Mouse (Mus musculus): Measurements from ENCODE around the gene Gtdc1. TPM values are rescaled to one million over a fixed set of nuclear protein-coding genes. Genes with fewer than 3 reads are reported as not detected.
A peak's percentile ranks its signal among the peaks of the same experiment; 100 is the strongest.

The Gtdc1 gene
- polyA plus RNA-seq, 1 experiment from 2014 or later = 10.2 TPM

GRCm38 (mm10) chr2:44920471-44920870 is 7.0 kb downstream of the Gtdc1 start:
- H3K36me3 ChIP-seq = no peaks in the 10 kb centered on the region
- 61% methylated on average over 3 of the region's 3 CpGs for WGBS
- H3K4me2 ChIP-seq (replicated peaks) = no peak overlapping the region
- no peak overlapping the region for H3K4me3 ChIP-seq (replicated peaks)
- peak; percentile 90 for ATAC-seq
- H3K4me1 ChIP-seq (replicated peaks) = no peaks in the 10 kb centered on the region
- H3K9me3 ChIP-seq = no peaks in the 10 kb centered on the region
- H3K27ac ChIP-seq = no peak overlapping the region
- H3K27me3 ChIP-seq (replicated peaks) = no peaks in the 10 kb centered on the region
- H3K9ac ChIP-seq = no peak overlapping the region

- H3K27ac ChIP-seq = no peak overlapping the region
- H3K9ac ChIP-seq = no peak overlapping the region
- H3K4me2 ChIP-seq (replicated peaks) = no peak overlapping the region
- no peak for ATAC-seq
- H3K36me3 ChIP-seq = no peaks in the 10 kb centered on the region
- no peaks in the 10 kb centered on the region for H3K4me1 ChIP-seq (replicated peaks)
- H3K4me3 ChIP-seq (replicated peaks) = no peak overlapping the region
- no peaks in the 10 kb centered on the region for H3K9me3 ChIP-seq
- H3K27me3 ChIP-seq (replicated peaks) = no peaks in the 10 kb centered on the region
- WGBS = 60% methylated on average over 1 of the region's 1 CpGs
These were observed 8.1 kb downstream of the Gtdc1 start for GRCm38 (mm10) chr2:44919326-44919725.

- WGBS = 93% methylated on average over 2 of the region's 2 CpGs
- Histone ChIP-seq H3K9me3 (no peaks in the 10 kb centered on the region), H3K27ac (no peak overlapping the region), H3K9ac (no peak overlapping the region), H3K4me2 (replicated peaks) (no peak overlapping the region), H3K27me3 (replicated peaks) (no peaks in the 10 kb centered on the region), H3K4me1 (replicated peaks) (no peaks in the 10 kb centered on the region), H3K4me3 (replicated peaks) (no peak overlapping the region), H3K36me3 (no peaks in the 10 kb centered on the region)
- ATAC-seq = no peak
These were observed 8.7 kb downstream of the Gtdc1 start for GRCm38 (mm10) chr2:44918737-44919136.

- H3K9ac ChIP-seq = no peak overlapping the region
- no peaks in the 10 kb centered on the region for H3K4me1 ChIP-seq (replicated peaks)
- H3K27me3 ChIP-seq (replicated peaks) = no peaks in the 10 kb centered on the region
- H3K4me3 ChIP-seq (replicated peaks) = no peak overlapping the region
- no peak overlapping the region for H3K4me2 ChIP-seq (replicated peaks)
- ATAC-seq = no peak
- no peaks in the 10 kb centered on the region for H3K36me3 ChIP-seq
- no peak overlapping the region for H3K27ac ChIP-seq
- no peaks in the 10 kb centered on the region for H3K9me3 ChIP-seq
These were observed 11.2 kb downstream of the Gtdc1 start for GRCm38 (mm10) chr2:44916286-44916685.

- no peaks in the 10 kb centered on the region for H3K4me1 ChIP-seq (replicated peaks)
- no peaks in the 10 kb centered on the region for H3K36me3 ChIP-seq
- no peaks in the 10 kb centered on the region for H3K9me3 ChIP-seq
- no peak overlapping the region for H3K27ac ChIP-seq
- 88% methylated on average over 1 of the region's 1 CpGs for WGBS
- H3K4me2 ChIP-seq (replicated peaks) = no peak overlapping the region
- no peak overlapping the region for H3K4me3 ChIP-seq (replicated peaks)
- no peak for ATAC-seq
- no peak overlapping the region for H3K9ac ChIP-seq
- H3K27me3 ChIP-seq (replicated peaks) = no peaks in the 10 kb centered on the region
These were observed 29.7 kb downstream of the Gtdc1 start for GRCm38 (mm10) chr2:44897801-44898200.

- H3K4me2 ChIP-seq (replicated peaks) = no peak overlapping the region
- no peak for ATAC-seq
- H3K27ac ChIP-seq = no peak overlapping the region
- 55% methylated on average over 2 of the region's 2 CpGs for WGBS
- no peaks in the 10 kb centered on the region for H3K27me3 ChIP-seq (replicated peaks)
- no peak overlapping the region for H3K4me3 ChIP-seq (replicated peaks)
- H3K9ac ChIP-seq = no peak overlapping the region
- no peaks in the 10 kb centered on the region for H3K9me3 ChIP-seq
- H3K36me3 ChIP-seq = no peaks in the 10 kb centered on the region
- H3K4me1 ChIP-seq (replicated peaks) = no peaks in the 10 kb centered on the region
These were observed 53.7 kb downstream of the Gtdc1 start for GRCm38 (mm10) chr2:44873718-44874117.

- Histone ChIP-seq H3K9me3 (no peaks in the 10 kb centered on the region), H3K9ac (no peak overlapping the region), H3K4me1 (replicated peaks) (no peaks in the 10 kb centered on the region), H3K36me3 (no peaks in the 10 kb centered on the region), H3K4me3 (replicated peaks) (no peak overlapping the region), H3K4me2 (replicated peaks) (no peak overlapping the region), H3K27ac (no peak overlapping the region), H3K27me3 (replicated peaks) (no peaks in the 10 kb centered on the region)
- no peak for ATAC-seq
These were observed 62.7 kb downstream of the Gtdc1 start for GRCm38 (mm10) chr2:44864726-44865125.

- H3K27me3 ChIP-seq (replicated peaks) = no peaks in the 10 kb centered on the region
- no peaks in the 10 kb centered on the region for H3K9me3 ChIP-seq
- H3K36me3 ChIP-seq = no peaks in the 10 kb centered on the region
- H3K9ac ChIP-seq = no peak overlapping the region
- no peak overlapping the region for H3K27ac ChIP-seq
- H3K4me3 ChIP-seq (replicated peaks) = no peak overlapping the region
- H3K4me1 ChIP-seq (replicated peaks) = no peaks in the 10 kb centered on the region
- 84% methylated on average over 2 of the region's 2 CpGs for WGBS
- H3K4me2 ChIP-seq (replicated peaks) = no peak overlapping the region
- no peak for ATAC-seq
These were observed 73.0 kb downstream of the Gtdc1 start for GRCm38 (mm10) chr2:44854475-44854874.

- H3K4me3 ChIP-seq (replicated peaks) = no peak overlapping the region
- no peaks in the 10 kb centered on the region for H3K9me3 ChIP-seq
These were observed 77.8 kb downstream of the Gtdc1 start for GRCm38 (mm10) chr2:44849666-44850065.

GRCm38 (mm10) chr2:44848156-44848555 is 79.3 kb downstream of the Gtdc1 start:
- no peak overlapping the region for H3K9ac ChIP-seq
- H3K4me2 ChIP-seq (replicated peaks) = no peak overlapping the region
- H3K36me3 ChIP-seq = no peaks in the 10 kb centered on the region
- no peaks in the 10 kb centered on the region for H3K9me3 ChIP-seq
- ATAC-seq = no peak
- H3K4me1 ChIP-seq (replicated peaks) = no peaks in the 10 kb centered on the region
- WGBS = 74% methylated on average over 1 of the region's 1 CpGs
- H3K27me3 ChIP-seq (replicated peaks) = no peaks in the 10 kb centered on the region
- no peak overlapping the region for H3K4me3 ChIP-seq (replicated peaks)
- H3K27ac ChIP-seq = no peak overlapping the region

More at GRCm38 (mm10) chr2:44849666-44850065, 77.8 kb downstream of the Gtdc1 start:
- H3K36me3 ChIP-seq = no peaks in the 10 kb centered on the region
- no peak for ATAC-seq
- no peaks in the 10 kb centered on the region for H3K27me3 ChIP-seq (replicated peaks)
- no peak overlapping the region for H3K4me2 ChIP-seq (replicated peaks)
- H3K4me1 ChIP-seq (replicated peaks) = no peaks in the 10 kb centered on the region
- H3K27ac ChIP-seq = no peak overlapping the region
- H3K9ac ChIP-seq = no peak overlapping the region

- H3K4me3 ChIP-seq (replicated peaks) = no peak overlapping the region
- H3K4me2 ChIP-seq (replicated peaks) = no peak overlapping the region
- H3K9me3 ChIP-seq = no peaks in the 10 kb centered on the region
- 73% methylated on average over 4 of the region's 4 CpGs for WGBS
- H3K27me3 ChIP-seq (replicated peaks) = no peaks in the 10 kb centered on the region
- no peaks in the 10 kb centered on the region for H3K36me3 ChIP-seq
- no peak overlapping the region for H3K9ac ChIP-seq
- H3K27ac ChIP-seq = no peak overlapping the region
- no peaks in the 10 kb centered on the region for H3K4me1 ChIP-seq (replicated peaks)
- ATAC-seq = peak; percentile 43; the same call in 1 of the 2 replicates
These were observed 82.0 kb downstream of the Gtdc1 start for GRCm38 (mm10) chr2:44845424-44845823.

- Histone ChIP-seq H3K4me3 (replicated peaks) (no peak overlapping the region), H3K9ac (no peak overlapping the region), H3K27ac (no peak overlapping the region), H3K36me3 (no peaks in the 10 kb centered on the region), H3K4me1 (replicated peaks) (no peaks in the 10 kb centered on the region), H3K27me3 (replicated peaks) (no peaks in the 10 kb centered on the region), H3K4me2 (replicated peaks) (no peak overlapping the region), H3K9me3 (no peaks in the 10 kb centered on the region)
- ATAC-seq = no peak
- 79% methylated on average over 2 of the region's 2 CpGs for WGBS
These were observed 97.7 kb downstream of the Gtdc1 start for GRCm38 (mm10) chr2:44829753-44830152.

- no peak overlapping the region for H3K4me2 ChIP-seq (replicated peaks)
- no peak for ATAC-seq
- no peak overlapping the region for H3K4me3 ChIP-seq (replicated peaks)
- 73% methylated on average over 2 of the region's 2 CpGs for WGBS
- no peaks in the 10 kb centered on the region for H3K4me1 ChIP-seq (replicated peaks)
- no peaks in the 10 kb centered on the region for H3K9me3 ChIP-seq
- no peak overlapping the region for H3K9ac ChIP-seq
- H3K27me3 ChIP-seq (replicated peaks) = no peaks in the 10 kb centered on the region
- no peak overlapping the region for H3K27ac ChIP-seq
- no peaks in the 10 kb centered on the region for H3K36me3 ChIP-seq
These were observed 98.1 kb downstream of the Gtdc1 start for GRCm38 (mm10) chr2:44829346-44829745.

- no peaks in the 10 kb centered on the region for H3K36me3 ChIP-seq
- ATAC-seq = no peak
- no peak overlapping the region for H3K4me2 ChIP-seq (replicated peaks)
- H3K4me3 ChIP-seq (replicated peaks) = no peak overlapping the region
- no peaks in the 10 kb centered on the region for H3K27me3 ChIP-seq (replicated peaks)
- no peak overlapping the region for H3K27ac ChIP-seq
- 90% methylated on average over 3 of the region's 3 CpGs for WGBS
- no peaks in the 10 kb centered on the region for H3K4me1 ChIP-seq (replicated peaks)
- no peaks in the 10 kb centered on the region for H3K9me3 ChIP-seq
- H3K9ac ChIP-seq = no peak overlapping the region
These were observed 100.8 kb downstream of the Gtdc1 start for GRCm38 (mm10) chr2:44826609-44827008.
